ENCODE assay signal across 9 mouse cellular contexts in the genomic region with DNA sequence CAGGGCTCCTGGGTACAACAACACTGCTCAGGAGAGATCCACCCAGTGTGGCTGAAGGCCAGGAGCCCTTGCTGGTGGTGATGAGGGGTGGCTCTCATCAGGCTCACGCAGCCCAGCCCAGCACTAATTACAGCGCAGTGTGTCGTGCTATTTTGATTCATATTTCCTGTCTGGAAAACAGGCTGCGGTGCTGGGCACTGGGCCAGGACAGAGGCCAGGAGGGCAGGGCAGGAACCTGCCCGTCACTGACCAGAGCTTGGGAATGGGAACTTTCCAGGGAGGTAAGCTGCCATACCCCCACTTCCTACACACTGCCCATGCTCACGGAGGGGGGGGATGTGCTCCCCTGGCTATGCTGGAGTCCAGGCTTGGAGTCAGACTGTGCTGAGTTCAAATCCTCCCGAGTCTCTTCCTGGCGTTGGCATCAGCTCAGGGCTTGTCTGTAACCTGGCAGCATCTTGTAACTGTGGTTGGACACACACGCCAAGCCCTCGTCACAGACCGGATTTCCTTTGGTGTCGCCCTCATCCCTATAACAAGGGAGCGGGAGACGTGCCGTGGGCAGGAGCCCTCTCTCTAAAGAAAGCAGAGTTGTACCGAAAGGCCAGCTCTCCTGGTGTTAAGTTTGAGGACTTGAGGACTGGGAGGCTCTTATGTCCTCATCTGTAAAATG.
DNase-seq lines count a peak whose midpoint lies in the region; ATAC-seq and TF ChIP-seq lines count a peak whose summit lies in the region.
"Had no signal": no experiment of that assay in that cellular context is flagged by ENCODE, and none has a peak within 500 bp of the region (broad histone marks: within the 10 kb centered on the region; RNA-seq: fewer than 3 reads in every experiment).

No protein-coding gene starts in this region.

- no peak overlapping the region for H3K27ac ChIP-seq in embryonic facial prominence, embryonic 15.5 days (replicated peaks)
- no peak overlapping the region for H3K27ac ChIP-seq in lung, embryonic 14.5 days (ENCODE audit: low read depth)
- H3K27ac ChIP-seq: liver, embryonic 13.5 days had no signal

- DNase-seq in adipocyte (ENCODE audit: low spot score): peak; percentile 20
- peak; percentile 66 to 76 for DNase-seq in heart, postnatal 36 days
- DNase-seq in lung, embryonic 14.5 days: peak; percentile 82
- no peak for DNase-seq in frontal cortex, adult 2 months (ENCODE audit: extremely low spot score in 1 of 2, low spot score in 1 of 2)
- DNase-seq in neural tube, embryonic 10.5 days (ENCODE audit: extremely low spot score, low spot score): no peak
- no peak for DNase-seq in layer of hippocampus, postnatal 10 days (ENCODE audit: low spot score in 2 of 2)
- DNase-seq in spleen, postnatal 10 days (ENCODE audit: low spot score in 2 of 2): no peak
- DNase-seq: liver, embryonic 13.5 days had no signal

- no peak overlapping the region for H3K4me3 ChIP-seq in embryonic facial prominence, embryonic 15.5 days (replicated peaks)
- no peak overlapping the region for H3K4me3 ChIP-seq in lung, embryonic 14.5 days (ENCODE audit: low read depth, low read length)
- H3K4me3 ChIP-seq: liver, embryonic 13.5 days had no signal

- H3K4me2 ChIP-seq in embryonic facial prominence, embryonic 15.5 days (replicated peaks): no peak overlapping the region
- no peak overlapping the region for H3K4me2 ChIP-seq in lung, embryonic 14.5 days
- H3K4me2 ChIP-seq: liver, embryonic 13.5 days had no signal

- 0 out of 2 replicates have a peak, but pooled peaks cover 4% of the 10 kb centered on the region for H3K27me3 ChIP-seq in embryonic facial prominence, embryonic 15.5 days
- no peaks in the 10 kb centered on the region for H3K27me3 ChIP-seq in lung, embryonic 14.5 days (ENCODE audit: insufficient read depth, low read length)
- H3K27me3 ChIP-seq: liver, embryonic 13.5 days had no signal

- H3K4me1 ChIP-seq in embryonic facial prominence, embryonic 15.5 days: 0 out of 2 replicates have a peak, but pooled peaks cover 7% of the 10 kb centered on the region
- peaks cover 12% of the 10 kb centered on the region; the same call in 1 of the 2 replicates for H3K4me1 ChIP-seq in lung, embryonic 14.5 days (ENCODE audit: insufficient read depth)
- H3K4me1 ChIP-seq: liver, embryonic 13.5 days had no signal

- intact Hi-C loops in heart, postnatal 36 days (cut with DNase I): no loop called here

- 64% methylated on average over 16 of the region's 16 CpGs for WGBS in embryonic facial prominence, embryonic 15.5 days
- 59% methylated on average over 16 of the region's 16 CpGs for WGBS in lung, embryonic 14.5 days

- peak; percentile 66 for ATAC-seq in embryonic facial prominence, embryonic 15.5 days (ENCODE audit: insufficient number of reproducible peaks, low FRiP score, low TSS enrichment, low read depth)
- peak; percentile 76 for ATAC-seq in lung, embryonic 14.5 days (ENCODE audit: insufficient read depth)

- H3K9ac ChIP-seq in embryonic facial prominence, embryonic 15.5 days: no peak overlapping the region
- H3K9ac ChIP-seq in lung, embryonic 14.5 days: no peak overlapping the region
- H3K9ac ChIP-seq: liver, embryonic 13.5 days had no signal

- no peak for TF ChIP-seq CTCF in lung, embryonic 14.5 days (IDR thresholded peaks at IDR 0.05; ENCODE audit: low read depth)

- no peaks in the 10 kb centered on the region for H3K36me3 ChIP-seq in embryonic facial prominence, embryonic 15.5 days
- H3K36me3 ChIP-seq in lung, embryonic 14.5 days (ENCODE audit: insufficient read depth): no peaks in the 10 kb centered on the region
- H3K36me3 ChIP-seq: liver, embryonic 13.5 days had no signal

- no peaks in the 10 kb centered on the region for H3K9me3 ChIP-seq in embryonic facial prominence, embryonic 15.5 days (replicated peaks)
- no peaks in the 10 kb centered on the region for H3K9me3 ChIP-seq in lung, embryonic 14.5 days (ENCODE audit: low read depth, low read length)
- H3K9me3 ChIP-seq: liver, embryonic 13.5 days had no signal

Comparison
In these comparisons a context has a peak if more than half of its experiments do, and no peak if none do; other contexts are left out.
1. DNase-seq: peak in adipocyte (single experiment), heart, postnatal 36 days (2 of 2) and lung, embryonic 14.5 days (single experiment); none in frontal cortex, adult 2 months (0 of 2), neural tube, embryonic 10.5 days (single experiment), layer of hippocampus, postnatal 10 days (0 of 2) and spleen, postnatal 10 days (0 of 2).